Mouse (Mus musculus) liver, embryonic 14.5 days (tissue): Measurements from ENCODE around the gene Helq. TPM values are rescaled to one million over a fixed set of nuclear protein-coding genes. Genes with fewer than 3 reads are reported as not detected.

Experiments
- ATAC-seq: fragments of 200-750 bp; cut with Nextera tagmentation; 2 replicates; pipeline ENCODE4 v1.8.0; 2017; ENCODE audit warnings: moderate number of reproducible peaks, mild to moderate bottlenecking, moderate library complexity; ENCODE audit not compliant: insufficient read depth
- DNase-seq, 3 experiments: peaks; one replicate each; pipeline ENCODE4 v3.0.0-alpha.2; 2012 to 2013; ENCODE audit warnings: low read depth in 3 of 3, low spot score in 3 of 3
- H3K27ac ChIP-seq: fragments of 300-500 bp; sonication (generic); 2 replicates; pipeline ENCODE4 v1.5.1; 2014; ENCODE audit warnings: moderate library complexity, mild to moderate bottlenecking, control low read depth, inconsistent platforms
- H3K27me3 ChIP-seq: fragments of 300-500 bp; sonication (generic); 2 replicates; pipeline ENCODE4 v1.6.1; 2014; ENCODE audit warnings: mild to moderate bottlenecking, low read length, moderate library complexity; ENCODE audit not compliant: control insufficient read depth, insufficient read depth
- H3K36me3 ChIP-seq: fragments of 300-500 bp; sonication (generic); replicated peaks from 2 replicates; pipeline ENCODE4 v1.6.1; 2014; ENCODE audit warnings: low read depth; ENCODE audit not compliant: control insufficient read depth, insufficient read depth
- H3K4me1 ChIP-seq, 2 experiments: fragments of 200-500 bp in 1 of 2; fragments of 300-500 bp in 1 of 2; sonication (generic) in 1 of 2; replicated peaks; 2 replicates each; pipeline ENCODE4 v1.6.1; 2012 to 2014; ENCODE audit warnings: antibody characterized with exemption in 1 of 2, inconsistent platforms in 1 of 2, low read length in 1 of 2; ENCODE audit not compliant: control insufficient read depth in 2 of 2, insufficient read depth in 2 of 2
- H3K4me2 ChIP-seq: fragments of 300-500 bp; sonication (generic); 2 replicates; pipeline ENCODE4 v1.6.1; 2014; ENCODE audit warnings: low read depth, mild to moderate bottlenecking, control low read depth, moderate library complexity
- H3K4me3 ChIP-seq, 2 experiments: fragments of 200-500 bp in 1 of 2; fragments of 300-500 bp in 1 of 2; sonication (generic) in 1 of 2; 2 replicates each; pipeline ENCODE4 v1.5.1; 2012 to 2014; ENCODE audit warnings: low read depth in 2 of 2, low read length in 2 of 2, mild to moderate bottlenecking in 2 of 2, control low read depth in 1 of 2, inconsistent platforms in 1 of 2, moderate library complexity in 1 of 2; ENCODE audit not compliant: insufficient read depth in 1 of 2
- H3K9ac ChIP-seq: fragments of 300-500 bp; sonication (generic); replicated peaks from 2 replicates; pipeline ENCODE4 v1.6.1; 2014; ENCODE audit warnings: mild to moderate bottlenecking, control low read depth, moderate library complexity
- H3K9me3 ChIP-seq: fragments of 300-500 bp; sonication (generic); 2 replicates; pipeline ENCODE4 v1.6.1; 2016; ENCODE audit warnings: low read length, mixed read lengths; ENCODE audit not compliant: control insufficient read depth
- CTCF ChIP-seq: IDR thresholded peaks from 2 replicates; pipeline ENCODE4 v1.5.1; 2016; ENCODE audit warnings: antibody characterized with exemption, low read depth, control low read depth
- EP300 ChIP-seq: IDR thresholded peaks from 2 replicates; pipeline ENCODE4 v1.6.1; 2016; ENCODE audit warnings: antibody characterized with exemption, low read depth
- WGBS: fragments of 180-500 bp; shearing (Covaris S2); extraction: QIAGEN DNeasy Blood & Tissue Kit; methylation state at CpG from one replicate; pipeline ENCODE4 v1.1.7; 2014; ENCODE audit not compliant: insufficient replicate concordance; 5-methylcytosine and 5-hydroxymethylcytosine counted together
- polyA plus RNA-seq, 2 experiments: library from polyadenylated mRNA; depleted of rRNA in 1 of 2; stranded (reverse) in 1 of 2; unstranded in 1 of 2; fragments of >200 nt; fragmentation: Nextera tagmentation in 1 of 2; extraction: Ambion mirVana in 1 of 2; gene quantifications; 2 replicates each; pipeline versions ENCODE4 v1.2.1 to v1.2.3; 2012 to 2014

Gene Helq
- polyA plus RNA-seq, 2 experiments, result 12.2 to 13.9 TPM

DNA sequence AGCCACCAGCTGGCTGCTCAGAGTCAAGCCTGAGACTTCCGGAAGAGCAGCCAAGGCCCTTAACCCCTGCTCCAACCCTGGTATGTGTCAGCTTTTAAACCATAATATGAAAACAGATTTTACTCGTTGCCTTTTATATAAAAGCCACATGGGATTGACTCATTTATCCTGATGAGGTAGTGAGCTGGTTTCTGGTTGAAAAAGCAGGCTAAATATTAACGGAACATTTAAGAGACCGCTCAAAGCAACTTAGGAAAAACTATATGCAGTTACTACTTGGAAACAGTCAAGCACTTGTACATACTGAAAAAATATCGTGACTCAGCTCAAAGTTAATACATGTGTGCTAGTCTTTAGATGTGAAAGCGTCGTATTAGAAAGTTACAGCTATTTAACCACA lies 6.1 kb downstream of the Helq start:
- 86% methylated on average over 7 of the region's 7 CpGs for WGBS
- peaks cover 70% of the 10 kb centered on the region for H3K36me3 ChIP-seq
- H3K9ac ChIP-seq, result no peak overlapping the region

DNA sequence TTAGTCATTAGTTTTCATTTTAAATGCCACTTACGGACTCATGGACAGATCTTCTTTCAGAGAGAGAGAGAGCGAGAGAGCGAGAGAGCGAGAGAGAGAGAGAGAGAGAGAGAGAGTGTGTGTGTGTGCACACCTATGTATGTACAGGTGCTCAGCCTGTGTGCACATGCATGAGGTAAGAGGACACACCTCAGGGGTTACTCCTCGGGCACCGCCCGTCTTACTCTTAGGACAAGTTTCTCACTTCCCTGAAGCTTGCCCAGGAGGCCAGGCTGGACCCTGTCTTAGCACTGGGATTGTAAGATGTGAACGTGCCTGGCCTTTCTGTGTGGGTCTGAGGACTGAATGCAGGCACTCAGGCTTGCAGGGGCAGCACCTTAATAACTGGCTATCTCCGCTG lies 10.9 kb downstream of the Helq start:
- no peak for ATAC-seq
- no peak for DNase-seq
- 80% methylated on average over 9 of the region's 9 CpGs for WGBS
- Histone ChIP-seq H3K9ac (no peak overlapping the region), H3K4me3 (no peak overlapping the region), H3K4me1 (no peaks in the 10 kb centered on the region), H3K27ac (no peak overlapping the region), H3K36me3 (peaks cover 68% of the 10 kb centered on the region), H3K9me3 (no peaks in the 10 kb centered on the region), H3K4me2 (no peak overlapping the region), H3K27me3 (no peaks in the 10 kb centered on the region)
- TF ChIP-seq CTCF (no peak), EP300 (no peak)

More for the DNA sequence above, 6.1 kb downstream of the Helq start:
- Histone ChIP-seq H3K27me3 (no peaks in the 10 kb centered on the region), H3K4me2 (no peak overlapping the region), H3K27ac (no peak overlapping the region), H3K9me3 (no peaks in the 10 kb centered on the region), H3K4me3 (no peak overlapping the region), H3K4me1 (peaks cover 2% of the 10 kb centered on the region in 2 experiments; a peak in 3 of 4 replicates)
- TF ChIP-seq CTCF (no peak), EP300 (no peak)
- no peak for DNase-seq
- ATAC-seq, result no peak

DNA sequence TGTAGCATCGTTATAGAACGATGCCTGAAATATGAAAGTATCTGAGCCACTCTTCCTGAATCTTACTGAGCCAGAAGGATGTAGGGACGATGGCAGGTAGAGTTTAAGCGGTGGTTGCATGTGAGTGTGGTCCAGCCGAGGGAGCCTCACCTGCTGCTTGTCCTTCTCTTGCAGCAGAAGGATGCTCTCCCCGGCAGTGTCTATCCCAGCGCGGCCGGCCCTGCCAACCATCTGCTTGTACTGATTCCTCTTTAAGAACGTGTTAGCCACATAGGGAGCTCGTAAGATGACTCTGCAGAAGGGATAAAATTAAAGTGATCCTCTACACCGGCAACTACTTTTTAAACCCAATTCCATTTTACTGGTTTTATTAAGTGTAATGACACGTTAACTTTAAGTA lies 19.4 kb downstream of the Helq start:
- Histone ChIP-seq H3K4me3 (no peak overlapping the region), H3K4me2 (no peak overlapping the region), H3K4me1 (no peaks in the 10 kb centered on the region), H3K9ac (no peak overlapping the region), H3K27ac (no peak overlapping the region), H3K27me3 (no peaks in the 10 kb centered on the region), H3K36me3 (peaks cover 54% of the 10 kb centered on the region), H3K9me3 (no peaks in the 10 kb centered on the region)
- WGBS, result 88% methylated on average over 13 of the region's 13 CpGs
- TF ChIP-seq CTCF (no peak), EP300 (no peak)
- ATAC-seq (no peak), DNase-seq (no peak)

DNA sequence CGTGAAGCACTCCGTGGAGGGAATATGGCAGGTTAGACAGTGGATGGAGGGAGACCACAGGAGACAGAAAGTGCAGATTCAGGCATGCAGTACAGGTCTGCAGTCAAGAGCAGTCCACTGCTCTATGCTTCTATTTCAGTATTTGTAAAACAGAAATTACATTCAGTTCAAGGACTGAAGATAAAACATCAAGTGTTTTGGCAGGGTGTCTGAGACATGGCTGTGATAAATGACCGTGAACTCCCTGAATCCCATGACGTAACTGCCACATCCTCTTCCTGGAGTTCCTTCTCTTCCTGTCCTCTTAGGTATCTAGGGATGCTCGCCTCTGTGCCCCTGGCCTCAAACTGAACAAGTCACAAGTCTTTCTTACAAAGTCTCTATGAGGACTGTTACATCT lies 21.5 kb downstream of the Helq start:
- H3K27me3 ChIP-seq, result no peaks in the 10 kb centered on the region
- H3K4me3 ChIP-seq, result no peak overlapping the region
- peaks cover 58% of the 10 kb centered on the region for H3K36me3 ChIP-seq
- no peaks in the 10 kb centered on the region for H3K9me3 ChIP-seq
- H3K4me2 ChIP-seq, result no peak overlapping the region
- H3K27ac ChIP-seq, result no peak overlapping the region
- 82% methylated on average over 5 of the region's 5 CpGs for WGBS
- DNase-seq (no peak), ATAC-seq (no peak)
- H3K9ac ChIP-seq, result no peak overlapping the region
- no peaks in the 10 kb centered on the region for H3K4me1 ChIP-seq
- TF ChIP-seq EP300 (no peak), CTCF (no peak)

DNA sequence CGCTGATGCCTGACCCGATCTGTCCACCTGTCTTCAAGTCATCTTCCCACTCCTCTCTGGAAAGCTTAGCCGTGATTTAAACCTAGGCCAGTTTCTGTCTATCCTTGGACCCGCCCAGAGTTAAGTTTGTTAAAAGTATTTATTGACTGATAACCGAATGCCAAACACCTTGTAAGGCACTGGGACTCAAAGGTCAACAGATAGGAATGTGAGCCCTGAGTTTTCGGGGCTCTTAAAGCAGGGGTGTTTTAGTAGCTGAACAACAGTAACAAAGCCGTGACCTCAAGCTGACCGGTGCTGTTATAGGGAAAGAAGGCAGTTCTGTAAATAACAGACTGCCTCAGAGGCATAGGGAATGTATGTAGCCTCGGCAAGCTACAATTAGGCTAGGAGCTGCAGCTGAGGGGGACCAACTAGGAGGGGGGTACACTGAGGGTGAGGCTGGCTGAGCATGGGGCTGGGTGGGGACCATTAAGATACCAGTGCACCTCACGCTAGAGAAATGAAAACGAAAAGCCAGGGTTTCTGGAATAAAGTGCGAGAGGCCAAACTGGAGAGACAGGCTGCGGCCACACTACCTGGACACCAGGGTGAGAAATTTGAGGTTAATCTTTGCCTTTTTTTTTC lies 22.5 kb downstream of the Helq start:
- ATAC-seq (no peak), DNase-seq (no peak)
- WGBS, result 79% methylated on average over 13 of the region's 13 CpGs
- TF ChIP-seq CTCF (no peak), EP300 (no peak)
- H3K9me3 ChIP-seq, result no peaks in the 10 kb centered on the region
- no peaks in the 10 kb centered on the region for H3K27me3 ChIP-seq
- no peak overlapping the region for H3K9ac ChIP-seq
- H3K27ac ChIP-seq, result no peak overlapping the region
- no peak overlapping the region for H3K4me3 ChIP-seq
- no peak overlapping the region for H3K4me2 ChIP-seq
- no peaks in the 10 kb centered on the region for H3K4me1 ChIP-seq
- peaks cover 59% of the 10 kb centered on the region for H3K36me3 ChIP-seq
